Mouse (Mus musculus) stomach, postnatal 0 days (tissue): Measurements from ENCODE around the gene Cirbp.

ENCODE experiments used
- CTCF ChIP-seq: IDR thresholded peaks from 2 replicates; pipeline ENCODE4 v1.5.1; 2016; ENCODE audit warnings: antibody characterized with exemption, low read depth, mild to moderate bottlenecking, moderate library complexity
- EP300 ChIP-seq: optimal IDR thresholded peaks from 2 replicates; pipeline ENCODE3; 2016; ENCODE audit warnings: antibody characterized with exemption

DNA sequence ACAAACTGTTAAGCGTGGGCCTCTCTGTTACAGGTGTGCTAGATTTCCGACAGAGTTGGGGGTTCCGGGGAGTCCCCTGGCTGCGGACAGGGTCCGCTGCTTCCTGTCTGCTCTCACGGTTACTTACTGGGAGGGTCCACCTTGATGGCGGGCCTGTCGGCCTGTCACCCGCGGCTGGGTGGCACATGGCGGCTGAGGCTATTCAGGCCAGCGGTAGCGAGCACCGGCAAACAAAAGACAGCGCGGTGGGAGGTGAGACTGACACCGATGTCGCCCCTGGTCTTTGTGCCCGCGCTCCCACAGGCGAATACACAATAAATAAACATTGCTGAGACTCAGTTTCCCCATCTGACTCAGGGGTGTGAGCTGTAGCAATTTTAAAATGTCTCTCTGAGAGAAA is 24.2 kb downstream of the Cirbp start:
- TF ChIP-seq CTCF (no peak), EP300 (no peak)
